Mouse (Mus musculus) ES-E14 (cell line): ENCODE results near the gene H2-Oa. TPM values are rescaled to one million over a fixed set of nuclear protein-coding genes. Genes with fewer than 3 reads are reported as not detected.
A peak's percentile ranks its signal among the peaks of the same experiment; 100 is the strongest.

Source experiments
- DNase-seq: peaks from one replicate; pipeline ENCODE4 v3.0.0-alpha.2; 2013; ENCODE audit warnings: low read depth, low spot score
- H3K27ac ChIP-seq: 2 replicates; pipeline ENCODE4 v1.5.1; 2012; ENCODE audit warnings: low read depth, mild to moderate bottlenecking, low read length, moderate library complexity, mixed read lengths; ENCODE audit not compliant: poor library complexity, insufficient read depth, severe bottlenecking
- H3K36me3 ChIP-seq: 2 replicates; pipeline ENCODE4 v1.6.1; 2012; ENCODE audit warnings: mild to moderate bottlenecking, low read length, moderate library complexity, mixed read lengths; ENCODE audit not compliant: control insufficient read depth, poor library complexity, insufficient read depth, severe bottlenecking
- H3K4me1 ChIP-seq, 2 experiments: fragments of 150-350 bp in 1 of 2; sonication (generic) in 1 of 2; 2 replicates each; pipeline ENCODE4 v1.6.1; 2012; ENCODE audit warnings: low read length in 2 of 2, mild to moderate bottlenecking in 1 of 2, mixed read lengths in 1 of 2; ENCODE audit not compliant: control insufficient read depth in 2 of 2, insufficient read depth in 2 of 2, poor library complexity in 1 of 2
- H3K4me3 ChIP-seq, 2 experiments: fragments of 150-350 bp in 1 of 2; sonication (generic) in 1 of 2; 2 replicates each; pipeline ENCODE4 v1.5.1; 2012; ENCODE audit warnings: low read length in 2 of 2, low read depth in 1 of 2, mild to moderate bottlenecking in 1 of 2, mixed read lengths in 1 of 2; ENCODE audit not compliant: insufficient read depth in 1 of 2, poor library complexity in 1 of 2, severe bottlenecking in 1 of 2
- H3K9ac ChIP-seq: 2 replicates; pipeline ENCODE4 v1.6.1; 2012; ENCODE audit warnings: low read depth, mild to moderate bottlenecking, low read length, mixed read lengths; ENCODE audit not compliant: poor library complexity, insufficient read depth, severe bottlenecking
- H3K9me3 ChIP-seq: fragments of 150-350 bp; sonication (generic); 2 replicates; pipeline ENCODE4 v1.6.1; 2012; ENCODE audit warnings: low read depth, mild to moderate bottlenecking, low read length; ENCODE audit not compliant: control insufficient read depth, insufficient read depth
- CHD2 ChIP-seq: IDR thresholded peaks from 2 replicates; pipeline ENCODE4 v1.6.1; 2014; ENCODE audit warnings: mild to moderate bottlenecking, low read depth, low read length, inconsistent platforms
- HCFC1 ChIP-seq: IDR thresholded peaks from 2 replicates; pipeline ENCODE4 v1.6.1; 2012; ENCODE audit warnings: low read length, inconsistent platforms, borderline replicate concordance; ENCODE audit not compliant: insufficient read depth
- MAFK ChIP-seq: IDR thresholded peaks from 2 replicates; pipeline ENCODE4 v1.6.1; 2014; ENCODE audit warnings: mild to moderate bottlenecking, low read depth, low read length, inconsistent platforms; ENCODE audit not compliant: insufficient read depth
- ZC3H11A ChIP-seq: IDR thresholded peaks from 2 replicates; pipeline ENCODE4 v1.6.1; 2012; ENCODE audit warnings: low read depth, mild to moderate bottlenecking, inconsistent platforms, low read length, borderline replicate concordance
- ZNF384 ChIP-seq: IDR thresholded peaks from 2 replicates; pipeline ENCODE4 v1.6.1; 2012; ENCODE audit warnings: low read depth, low read length, inconsistent platforms
- in situ Hi-C, 2 experiments: fragments of 600-800 bp; cut with MboI; formaldehyde crosslinking; loops; one replicate each; pipeline ENCODE4 v1.15.1; 2025; ENCODE audit warnings: low sequenced_read_pairs in 2 of 2, inconsistent platforms in 1 of 2; ENCODE audit not compliant: unreplicated experiment in 2 of 2
- total RNA-seq: library from RNA; depleted of rRNA; stranded (reverse); fragments of 300-350 nt; gene quantifications from 2 replicates; pipeline ENCODE4 v1.2.3, GENCODE M21; 2012

The H2-Oa gene
- total RNA-seq, 1 experiment: 0.54 TPM

DNA sequence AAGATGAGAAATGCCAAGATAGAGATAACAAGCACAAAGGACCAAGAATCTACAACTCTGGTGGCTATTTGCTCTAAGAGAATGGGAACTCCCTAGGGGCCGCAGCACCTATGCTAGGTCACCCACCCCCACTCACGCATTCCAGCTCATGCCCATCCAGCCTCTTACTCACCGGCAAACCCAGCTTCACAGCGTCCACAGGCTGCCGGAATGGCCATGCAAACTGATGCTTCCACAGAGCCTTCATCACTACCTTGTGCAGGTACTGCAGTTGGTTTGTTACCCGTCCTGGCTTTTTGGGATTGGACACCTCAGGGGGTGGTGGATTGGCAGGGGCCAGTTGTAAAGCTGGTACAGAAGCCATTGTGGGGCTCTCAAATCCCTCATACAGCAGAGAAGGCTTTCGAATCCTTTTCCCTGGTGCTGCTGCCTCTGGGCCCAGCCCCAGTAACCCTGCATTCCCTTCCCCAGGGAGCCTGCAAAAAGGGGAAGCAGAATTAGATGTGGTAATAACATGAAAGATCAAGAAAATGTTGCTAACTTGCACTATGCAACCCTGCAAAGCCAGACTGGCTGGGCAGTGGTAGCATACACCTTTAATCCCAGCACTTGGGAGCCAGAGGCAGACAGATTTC, 24.7 kb downstream of the H2-Oa start:
- in situ Hi-C loops: no loop called here
- Histone ChIP-seq H3K27ac (no peak overlapping the region), H3K9ac (peak overlapping the region; percentile 65), H3K4me3 (peak overlapping the region; percentile 83 to 99), H3K9me3 (no peaks in the 10 kb centered on the region), H3K4me1 (peaks cover 0 to 2% of the 10 kb centered on the region in 2 experiments; a peak in 1 of 4 replicates), H3K36me3 (peaks cover 74% of the 10 kb centered on the region)
- TF ChIP-seq ZNF384: no peak
- no peak for DNase-seq

DNA sequence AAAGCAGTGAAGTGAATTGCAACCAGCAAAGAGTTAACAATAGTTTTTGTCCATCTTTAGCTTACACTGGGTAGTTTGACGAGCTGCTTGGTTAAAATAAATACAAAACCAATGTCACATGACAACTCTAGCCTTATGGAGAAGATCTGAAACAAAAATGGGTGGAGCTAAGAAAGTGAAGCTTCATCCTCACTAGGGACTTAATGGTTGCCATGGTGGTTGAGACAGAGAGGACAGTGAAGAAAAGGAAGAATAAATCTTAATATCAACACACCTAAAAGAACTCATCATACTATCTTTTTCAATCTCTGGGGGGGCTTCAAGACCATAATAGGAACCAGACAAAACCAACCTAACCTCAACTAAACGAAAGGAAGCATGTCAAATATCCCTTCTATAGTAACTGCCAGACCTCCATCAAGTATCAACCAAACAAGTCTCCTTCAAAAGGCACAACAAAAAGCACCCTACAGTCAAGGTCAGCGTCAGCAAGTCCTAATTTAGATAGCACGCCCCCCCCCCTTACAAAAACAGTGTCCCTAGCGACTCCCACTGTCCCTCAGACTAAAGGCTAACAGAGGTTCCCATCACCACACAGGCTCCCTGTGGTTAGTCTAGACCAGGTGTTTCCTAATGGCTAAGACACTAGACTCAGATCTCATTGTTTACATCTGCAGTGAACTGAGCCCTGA, 25.4 kb downstream of the H2-Oa start:
- Histone ChIP-seq H3K27ac (no peak overlapping the region), H3K36me3 (peaks cover 67% of the 10 kb centered on the region), H3K4me3 (peak overlapping the region; percentile 83 to 99), H3K9me3 (no peaks in the 10 kb centered on the region), H3K9ac (peak overlapping the region; percentile 91), H3K4me1 (peaks cover 0 to 2% of the 10 kb centered on the region in 2 experiments; a peak in 1 of 4 replicates)
- TF ChIP-seq CHD2 (no peak), HCFC1 (no peak), MAFK (no peak), ZNF384 (no peak), ZC3H11A (no peak)
- DNase-seq: no peak
- in situ Hi-C loops: no loop called here

GRCm38 (mm10) chr17:34118113-34118872, 26.2 kb downstream of the H2-Oa start:
- H3K9ac ChIP-seq: peak overlapping the region; percentile 91
- peak overlapping the region; percentile 83 to 99 for H3K4me3 ChIP-seq
- no peaks in the 10 kb centered on the region for H3K9me3 ChIP-seq
- no peak for TF ChIP-seq CHD2
- no peak for TF ChIP-seq ZC3H11A
- TF ChIP-seq MAFK: no peak
- no peak for TF ChIP-seq ZNF384
- TF ChIP-seq HCFC1: no peak
- peaks cover 59% of the 10 kb centered on the region for H3K36me3 ChIP-seq
- peak overlapping the region; percentile 50 for H3K27ac ChIP-seq
- DNase-seq: no peak
- in situ Hi-C loops: no loop called here
- H3K4me1 ChIP-seq: peaks cover 0 to 2% of the 10 kb centered on the region in 2 experiments; a peak in 1 of 4 replicates

- H3K27ac ChIP-seq: peak overlapping the region; percentile 50
- TF ChIP-seq CHD2: no peak
- TF ChIP-seq MAFK: no peak
- no peak for TF ChIP-seq ZC3H11A
- no peak for TF ChIP-seq HCFC1
- TF ChIP-seq ZNF384: no peak
- peak overlapping the region; percentile 83 to 99 for H3K4me3 ChIP-seq
- DNase-seq: no peak
- H3K4me1 ChIP-seq: peaks cover 0 to under 1% of the 10 kb centered on the region in 2 experiments; a peak in 1 of 4 replicates
- no peaks in the 10 kb centered on the region for H3K9me3 ChIP-seq
- H3K9ac ChIP-seq: peak overlapping the region; percentile 91
- peaks cover 54% of the 10 kb centered on the region for H3K36me3 ChIP-seq
- in situ Hi-C loops: no loop called here
These were observed 26.7 kb downstream of the H2-Oa start for GRCm38 (mm10) chr17:34118873-34119248.
